Mouse (Mus musculus) right cerebral cortex, postnatal 14 days (tissue): Measurements from ENCODE around the gene Chd1.
A peak's percentile ranks its signal among the peaks of the same experiment; 100 is the strongest.

ENCODE experiments used
- DNase-seq: peaks from one replicate; pipeline ENCODE4 v3.0.0; 2022

Gene Chd1

GRCm38 (mm10) chr17:15704475-15705300, at the start of gene Chd1:
TSS of gene Chd1 (plus strand) at chr17:15704967.
- peak; percentile 86 for DNase-seq

- no peak for DNase-seq
Measured at GRCm38 (mm10) chr17:15656881-15657607, 47.7 kb upstream of the Chd1 start.

- DNase-seq: no peak
Measured at GRCm38 (mm10) chr17:15672870-15673269, 31.9 kb upstream of the Chd1 start.

GRCm38 (mm10) chr17:15677970-15678645, 26.7 kb upstream of the Chd1 start:
- DNase-seq: no peak

GRCm38 (mm10) chr17:15679966-15680630, 24.7 kb upstream of the Chd1 start:
- no peak for DNase-seq

GRCm38 (mm10) chr17:15680661-15681060, 24.1 kb upstream of the Chd1 start:
- DNase-seq: no peak

- no peak for DNase-seq
Measured at GRCm38 (mm10) chr17:15686396-15686795, 18.4 kb upstream of the Chd1 start.

GRCm38 (mm10) chr17:15690304-15690703, 14.5 kb upstream of the Chd1 start:
- no peak for DNase-seq

- no peak for DNase-seq
Measured at GRCm38 (mm10) chr17:15695566-15695965, 9.2 kb upstream of the Chd1 start.

- no peak for DNase-seq
Measured at GRCm38 (mm10) chr17:15698956-15699355, 5.8 kb upstream of the Chd1 start.

- DNase-seq: no peak
Measured at GRCm38 (mm10) chr17:15701505-15701904, 3.3 kb upstream of the Chd1 start.

- no peak for DNase-seq
Measured at GRCm38 (mm10) chr17:15704158-15704474, 651 bp upstream of the Chd1 start.

GRCm38 (mm10) chr17:15705303-15706284, 827 bp downstream of the Chd1 start:
- DNase-seq: peak; percentile 40

- no peak for DNase-seq
Measured at GRCm38 (mm10) chr17:15714507-15714906, 9.7 kb downstream of the Chd1 start.

- peak; percentile 21 for DNase-seq
Measured at GRCm38 (mm10) chr17:15715013-15715902, 10.5 kb downstream of the Chd1 start.

- no peak for DNase-seq
Measured at GRCm38 (mm10) chr17:15715940-15716339, 11.2 kb downstream of the Chd1 start.

GRCm38 (mm10) chr17:15720841-15721240, 16.1 kb downstream of the Chd1 start:
- no peak for DNase-seq

- no peak for DNase-seq
Measured at GRCm38 (mm10) chr17:15723291-15723690, 18.5 kb downstream of the Chd1 start.

- DNase-seq: peak; percentile 17
Measured at GRCm38 (mm10) chr17:15723866-15724475, 19.2 kb downstream of the Chd1 start.

GRCm38 (mm10) chr17:15731706-15732105, 26.9 kb downstream of the Chd1 start:
- DNase-seq: no peak
